Mouse (Mus musculus): Measurements from ENCODE around the gene Lmf2.

- TF ChIP-seq CTCF (IDR thresholded peaks at IDR 0.05; ENCODE audit: low read depth) (no peak), EP300 (IDR thresholded peaks at IDR 0.05; ENCODE audit: low read depth) (no peak)
These were observed 3.3 kb upstream of the Lmf2 start for GRCm38 (mm10) chr15:89358784-89359183.

All from liver, embryonic 14.5 days (tissue).